Mouse (Mus musculus) WW6 (cell line): ENCODE data around the gene Gm20696.

ENCODE experiments used
- DNase-seq: peaks from one replicate; pipeline ENCODE4 v3.0.0-alpha.2; 2013; ENCODE audit warnings: low read depth, low spot score

The Gm20696 gene

DNA sequence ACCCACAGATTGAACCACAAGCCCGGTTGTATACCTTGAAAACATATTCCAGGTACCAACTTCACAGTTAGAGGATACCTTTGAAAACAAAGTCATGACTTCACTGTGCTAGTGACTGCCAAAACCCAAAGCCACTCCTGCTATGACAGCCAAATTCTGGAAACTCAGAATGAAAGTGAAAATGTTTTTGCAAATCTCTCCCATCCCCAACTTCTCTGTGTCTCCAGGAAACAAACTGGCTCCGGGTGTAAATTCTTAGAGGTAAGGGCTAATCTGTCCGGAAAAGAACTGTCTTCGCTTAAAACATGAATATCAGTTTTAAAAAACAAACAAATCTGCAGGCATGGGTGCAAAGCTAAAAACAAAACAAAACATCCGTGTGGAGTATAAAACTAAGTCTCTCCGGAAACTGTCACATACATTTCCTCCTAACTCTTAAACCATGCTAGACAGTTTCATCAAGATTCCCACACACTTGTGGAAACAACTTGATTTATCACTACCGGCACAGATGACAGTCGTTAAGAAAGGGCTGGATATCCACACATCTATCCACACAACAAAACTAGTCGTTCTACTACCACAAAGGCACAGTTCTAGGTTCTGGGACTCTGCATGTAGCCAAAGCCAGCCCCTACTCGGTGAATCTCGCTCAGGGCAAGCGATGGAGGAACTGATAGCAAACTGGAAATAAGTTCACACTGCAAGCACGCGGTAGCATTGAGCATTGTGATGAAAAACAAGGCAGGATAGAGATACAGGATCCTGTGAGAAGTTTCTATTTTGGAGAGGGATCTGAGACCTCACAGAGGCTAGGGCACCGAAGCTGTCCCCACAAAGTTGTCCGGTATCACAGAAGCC, 910 bp downstream of the Gm20696 start:
- no peak for DNase-seq

DNA sequence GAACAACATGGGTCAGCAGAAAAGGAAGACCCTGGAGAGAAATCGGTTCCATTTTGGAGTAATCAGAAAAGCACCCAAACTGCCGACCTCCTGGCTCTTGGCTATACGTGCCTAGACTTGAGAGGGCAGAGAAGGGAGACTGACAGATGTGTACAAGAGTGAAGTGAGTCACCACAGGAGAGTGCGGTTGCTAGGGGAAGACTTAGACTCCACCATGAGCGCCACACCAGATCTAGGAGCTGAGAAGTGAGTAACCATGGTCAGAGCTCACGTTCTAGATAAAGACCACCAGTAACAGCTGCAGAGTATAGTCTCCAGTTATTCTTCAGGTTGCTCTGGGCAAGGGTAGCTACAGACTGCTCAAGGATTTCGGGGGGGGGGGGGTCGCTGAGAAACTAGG, 3.4 kb downstream of the Gm20696 start:
- no peak for DNase-seq

- no peak for DNase-seq
These were observed 6.2 kb downstream of the Gm20696 start for GRCm38 (mm10) chr6:99660443-99660842.

- DNase-seq = no peak
These were observed 8.0 kb downstream of the Gm20696 start for GRCm38 (mm10) chr6:99658586-99658985.

- no peak for DNase-seq
These were observed 10.5 kb downstream of the Gm20696 start for GRCm38 (mm10) chr6:99656088-99656487.

GRCm38 (mm10) chr6:99655488-99655887, 11.1 kb downstream of the Gm20696 start:
- no peak for DNase-seq

- no peak for DNase-seq
These were observed 12.3 kb downstream of the Gm20696 start for GRCm38 (mm10) chr6:99654343-99654742.

- DNase-seq = no peak
These were observed 14.3 kb downstream of the Gm20696 start for GRCm38 (mm10) chr6:99652341-99652740.

DNA sequence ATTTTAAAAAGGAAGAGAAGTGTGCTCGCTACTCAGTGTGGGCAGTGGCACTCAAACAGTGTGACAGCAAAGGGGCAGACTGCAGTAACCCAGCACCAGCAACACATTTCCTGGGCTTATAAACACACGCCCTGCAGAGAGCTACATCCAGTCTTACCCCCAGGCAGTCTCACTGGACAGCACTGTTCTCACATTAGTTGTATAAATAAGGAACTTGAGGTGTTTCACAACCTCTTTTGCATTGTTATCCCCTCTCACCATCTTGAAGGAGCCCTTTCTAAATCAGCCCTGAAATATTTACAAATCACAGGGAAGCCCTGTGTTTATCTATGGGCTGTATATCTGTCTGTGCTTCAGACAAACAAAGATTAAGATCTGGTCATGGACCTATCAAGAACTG, 17.3 kb downstream of the Gm20696 start:
- DNase-seq = no peak

DNA sequence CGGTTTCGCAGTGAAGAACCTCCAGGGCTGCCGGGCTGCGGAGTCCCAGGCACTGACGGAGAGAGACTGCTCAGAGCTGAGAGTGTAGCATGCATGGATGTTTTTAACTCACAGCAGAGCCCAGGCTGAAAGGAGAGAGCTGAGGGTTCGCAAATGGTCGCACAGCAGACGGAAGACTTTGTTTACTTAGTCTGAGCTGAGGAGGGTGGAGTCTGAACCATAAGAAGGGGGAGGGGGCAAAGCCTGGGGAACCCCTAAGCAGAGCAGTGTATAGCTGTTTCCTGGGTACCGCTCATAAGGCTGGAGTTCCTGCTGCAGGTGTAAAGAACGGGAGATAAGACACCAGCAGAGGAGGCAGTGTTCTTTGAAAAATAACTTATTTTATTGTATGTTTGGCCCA, 20.3 kb downstream of the Gm20696 start:
- no peak for DNase-seq

DNA sequence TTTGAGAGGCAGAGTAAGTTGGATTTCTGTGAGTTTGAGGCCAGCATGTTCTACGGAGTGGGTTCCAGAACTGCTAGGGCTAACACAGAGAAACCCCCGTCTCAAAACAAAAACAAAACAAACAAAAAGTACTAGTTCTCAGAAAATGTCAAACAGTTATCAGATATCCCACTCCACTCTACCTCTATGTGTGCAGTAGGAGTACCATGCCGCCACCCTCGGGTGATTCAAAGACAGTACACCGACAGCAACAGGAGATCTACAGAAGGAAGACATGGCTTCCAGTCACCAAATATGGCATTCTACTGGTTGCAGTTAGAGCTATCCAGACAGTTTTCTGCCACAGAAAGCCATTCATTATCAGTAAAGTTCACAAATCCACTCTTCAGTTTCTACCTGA, 21.7 kb downstream of the Gm20696 start:
- DNase-seq = no peak

- no peak for DNase-seq
These were observed 22.2 kb downstream of the Gm20696 start for GRCm38 (mm10) chr6:99644386-99644785.

DNA sequence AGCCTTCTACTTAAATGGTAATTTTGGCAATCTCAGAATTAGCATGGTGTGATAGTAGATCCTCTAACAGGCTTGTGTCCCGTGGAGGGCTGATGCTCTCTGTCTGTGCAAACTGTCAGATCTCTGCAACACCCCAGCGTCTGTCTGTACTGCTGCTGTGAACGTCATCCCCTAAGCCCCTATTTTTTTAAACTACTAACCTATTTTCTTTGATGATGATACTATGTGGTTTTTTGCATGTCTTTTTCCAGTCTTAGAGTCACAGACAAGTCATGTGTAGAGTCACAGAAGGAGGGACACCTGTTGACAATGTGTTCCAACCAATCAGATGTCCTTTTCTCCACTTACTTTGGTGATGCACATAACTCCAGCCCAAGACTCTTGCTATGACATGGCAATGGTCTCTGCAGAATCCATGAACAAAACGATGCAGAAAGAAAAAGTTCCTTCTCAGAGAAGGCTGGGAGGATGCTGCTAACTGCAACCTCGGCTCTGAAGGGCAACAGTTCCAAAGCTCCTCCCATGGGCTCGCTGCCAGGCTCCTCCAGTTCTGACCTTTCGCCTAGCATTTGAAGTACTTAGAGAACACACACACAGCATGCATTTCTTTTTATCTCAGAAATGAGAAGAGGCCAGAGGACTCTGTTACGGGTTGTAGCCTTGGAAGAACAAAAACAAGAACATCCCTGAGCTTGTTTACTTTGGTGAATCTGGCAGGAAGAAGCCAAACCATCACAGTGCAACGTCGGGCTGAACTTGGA, 23.0 kb downstream of the Gm20696 start:
- DNase-seq = no peak

GRCm38 (mm10) chr6:99637456-99637855, 29.1 kb downstream of the Gm20696 start:
- no peak for DNase-seq

DNA sequence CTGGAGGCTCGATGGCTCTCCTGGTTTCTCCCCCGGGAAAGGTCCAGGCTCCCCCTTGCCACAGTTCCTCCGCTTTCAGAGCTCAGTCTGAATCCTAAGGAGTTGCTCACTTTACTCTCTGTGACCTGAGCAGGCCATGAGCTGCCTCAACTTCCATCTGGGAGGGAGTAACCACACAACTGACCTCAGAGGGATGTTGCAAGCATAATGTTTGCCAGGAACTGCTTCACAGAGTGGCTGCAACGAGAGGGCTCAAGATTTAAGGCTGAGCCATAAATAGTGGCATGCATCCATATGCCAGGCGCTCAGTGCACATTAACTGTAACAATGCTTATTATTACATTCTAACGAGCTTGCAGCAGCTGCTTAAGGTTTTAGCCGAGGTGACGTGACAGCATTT, 29.8 kb downstream of the Gm20696 start:
- no peak for DNase-seq

DNA sequence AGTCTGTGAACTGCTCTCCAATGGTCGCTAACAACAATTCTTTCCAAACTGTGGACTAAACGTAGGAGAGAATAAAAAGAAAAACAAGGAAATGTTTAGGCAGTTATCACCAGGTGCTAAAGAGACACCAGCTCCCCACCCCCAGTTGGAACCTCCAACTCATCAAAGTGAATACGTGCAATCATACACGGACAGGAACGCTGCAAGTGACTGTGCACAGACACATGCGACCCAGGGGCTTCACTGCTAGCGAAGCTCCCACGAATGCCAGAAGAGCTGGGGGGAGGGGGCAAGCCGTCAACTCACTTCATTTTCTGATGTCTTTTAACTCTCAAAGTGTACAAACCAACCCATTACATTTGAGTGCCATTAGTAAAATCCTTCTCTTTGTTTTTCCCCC, 30.5 kb downstream of the Gm20696 start:
- DNase-seq = no peak

GRCm38 (mm10) chr6:99632121-99632980, 34.2 kb downstream of the Gm20696 start:
- DNase-seq = no peak

GRCm38 (mm10) chr6:99631637-99632036, 35.0 kb downstream of the Gm20696 start:
- DNase-seq = no peak

DNA sequence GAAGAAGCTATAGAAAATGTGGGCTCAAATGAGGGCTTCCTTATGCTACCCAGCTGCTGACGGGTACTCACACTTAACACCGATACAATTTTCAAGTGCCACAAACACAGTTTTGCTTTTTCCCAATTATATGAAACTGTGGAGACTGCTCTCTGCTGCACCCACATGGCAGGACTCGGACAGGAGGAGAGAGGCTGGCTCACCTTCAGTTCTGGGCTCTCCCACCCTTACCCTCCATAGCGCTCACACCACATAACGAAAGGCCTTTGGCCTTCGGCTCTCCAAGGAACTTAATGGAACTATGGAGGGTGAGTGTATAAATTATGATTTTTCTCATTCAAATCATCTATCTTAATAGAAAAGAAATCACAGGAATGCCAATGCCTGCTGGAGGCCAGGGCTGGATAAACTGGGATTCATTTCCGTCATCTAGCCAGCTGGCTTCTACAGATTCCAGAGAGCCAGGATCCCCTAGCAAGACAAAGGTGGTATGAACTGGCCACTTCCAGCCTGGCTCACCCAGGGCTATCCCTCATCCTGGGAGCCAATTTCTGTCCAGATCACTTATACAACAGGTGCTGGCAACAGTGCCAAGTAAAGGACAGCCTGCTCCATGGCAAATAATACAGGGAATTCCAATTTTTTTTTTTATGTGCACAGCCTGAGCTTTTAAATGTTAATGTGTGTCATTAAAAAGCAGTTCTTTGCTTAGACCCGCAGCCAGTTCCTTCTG, 36.7 kb downstream of the Gm20696 start:
- DNase-seq = no peak

DNA sequence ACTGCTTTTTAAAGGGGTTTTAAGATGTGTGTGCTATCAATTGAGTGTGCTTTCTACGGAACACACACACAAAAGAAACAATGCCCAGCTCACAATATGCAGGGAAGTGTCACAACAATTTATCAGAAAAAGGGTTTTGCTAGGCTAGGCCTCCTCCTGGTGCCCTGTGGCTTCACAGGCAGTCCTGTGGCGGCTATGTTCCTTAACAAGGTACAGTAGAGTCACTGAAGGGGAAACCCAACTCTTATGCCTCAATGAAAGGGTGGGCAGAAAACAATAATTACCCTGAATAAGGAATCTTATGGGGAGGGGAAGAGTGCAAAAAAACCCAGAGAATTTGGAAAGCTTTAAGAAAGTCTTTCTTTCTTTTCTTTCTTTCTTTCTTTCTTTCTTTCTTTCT, 40.2 kb downstream of the Gm20696 start:
- DNase-seq = no peak

GRCm38 (mm10) chr6:99625803-99626202, 40.8 kb downstream of the Gm20696 start:
- no peak for DNase-seq
